Mouse (Mus musculus): ENCODE data around the gene Fut4. TPM values are rescaled to one million over a fixed set of nuclear protein-coding genes. Genes with fewer than 3 reads are reported as not detected.

The Fut4 gene
- polyA plus RNA-seq, 1 experiment: 0.15 TPM

- TF ChIP-seq CTCF (IDR thresholded peaks at IDR 0.05; ENCODE audit: extremely low read depth, insufficient read depth, low read length) (no peak), POLR2A (IDR thresholded peaks at IDR 0.05; ENCODE audit: extremely low read depth, insufficient read depth, low read length) (no peak)
- H3K4me3 ChIP-seq (ENCODE audit: insufficient read depth, low read length): no peak overlapping the region
- H3K4me1 ChIP-seq (ENCODE audit: control insufficient read depth, insufficient read depth, low read length): no peaks in the 10 kb centered on the region
- no peak overlapping the region for H3K27ac ChIP-seq (ENCODE audit: insufficient read depth, low read length)
Observed at GRCm38 (mm10) chr9:14728365-14728764, 23.8 kb downstream of the Fut4 start.

GRCm38 (mm10) chr9:14726629-14727028, 25.6 kb downstream of the Fut4 start:
- TF ChIP-seq POLR2A (IDR thresholded peaks at IDR 0.05; ENCODE audit: extremely low read depth, insufficient read depth, low read length) (no peak), CTCF (IDR thresholded peaks at IDR 0.05; ENCODE audit: extremely low read depth, insufficient read depth, low read length) (no peak)
- Histone ChIP-seq H3K4me3 (ENCODE audit: insufficient read depth, low read length) (no peak overlapping the region), H3K27ac (ENCODE audit: insufficient read depth, low read length) (no peak overlapping the region), H3K4me1 (ENCODE audit: control insufficient read depth, insufficient read depth, low read length) (no peaks in the 10 kb centered on the region)

GRCm38 (mm10) chr9:14726005-14726404, 26.2 kb downstream of the Fut4 start:
- H3K27ac ChIP-seq (ENCODE audit: insufficient read depth, low read length): no peak overlapping the region
- TF ChIP-seq CTCF (IDR thresholded peaks at IDR 0.05; ENCODE audit: extremely low read depth, insufficient read depth, low read length) (no peak), POLR2A (IDR thresholded peaks at IDR 0.05; ENCODE audit: extremely low read depth, insufficient read depth, low read length) (no peak)
- no peak overlapping the region for H3K4me3 ChIP-seq (ENCODE audit: insufficient read depth, low read length)
- no peaks in the 10 kb centered on the region for H3K4me1 ChIP-seq (ENCODE audit: control insufficient read depth, insufficient read depth, low read length)

- TF ChIP-seq POLR2A (IDR thresholded peaks at IDR 0.05; ENCODE audit: extremely low read depth, insufficient read depth, low read length): no peak
- TF ChIP-seq CTCF (IDR thresholded peaks at IDR 0.05; ENCODE audit: extremely low read depth, insufficient read depth, low read length): no peak
- Histone ChIP-seq H3K4me3 (ENCODE audit: insufficient read depth, low read length) (no peak overlapping the region), H3K27ac (ENCODE audit: insufficient read depth, low read length) (no peak overlapping the region), H3K4me1 (ENCODE audit: control insufficient read depth, insufficient read depth, low read length) (no peaks in the 10 kb centered on the region)
Observed at GRCm38 (mm10) chr9:14724755-14725420, 27.3 kb downstream of the Fut4 start.

GRCm38 (mm10) chr9:14721610-14722009, 30.6 kb downstream of the Fut4 start:
- H3K4me3 ChIP-seq (ENCODE audit: insufficient read depth, low read length): no peak overlapping the region
- H3K4me1 ChIP-seq (ENCODE audit: control insufficient read depth, insufficient read depth, low read length): peaks cover 1% of the 10 kb centered on the region; the same call in 1 of the 2 replicates
- TF ChIP-seq POLR2A (IDR thresholded peaks at IDR 0.05; ENCODE audit: extremely low read depth, insufficient read depth, low read length) (no peak), CTCF (IDR thresholded peaks at IDR 0.05; ENCODE audit: extremely low read depth, insufficient read depth, low read length) (no peak)
- no peak overlapping the region for H3K27ac ChIP-seq (ENCODE audit: insufficient read depth, low read length)

- peaks cover 1% of the 10 kb centered on the region; the same call in 1 of the 2 replicates for H3K4me1 ChIP-seq (ENCODE audit: control insufficient read depth, insufficient read depth, low read length)
- H3K4me3 ChIP-seq (ENCODE audit: insufficient read depth, low read length): no peak overlapping the region
- no peak overlapping the region for H3K27ac ChIP-seq (ENCODE audit: insufficient read depth, low read length)
- TF ChIP-seq CTCF (IDR thresholded peaks at IDR 0.05; ENCODE audit: extremely low read depth, insufficient read depth, low read length): no peak
- no peak for TF ChIP-seq POLR2A (IDR thresholded peaks at IDR 0.05; ENCODE audit: extremely low read depth, insufficient read depth, low read length)
Observed at GRCm38 (mm10) chr9:14720384-14720783, 31.8 kb downstream of the Fut4 start.

- H3K4me1 ChIP-seq (ENCODE audit: control insufficient read depth, insufficient read depth, low read length): peaks cover 1% of the 10 kb centered on the region; the same call in 1 of the 2 replicates
- no peak for TF ChIP-seq POLR2A (IDR thresholded peaks at IDR 0.05; ENCODE audit: extremely low read depth, insufficient read depth, low read length)
- no peak for TF ChIP-seq CTCF (IDR thresholded peaks at IDR 0.05; ENCODE audit: extremely low read depth, insufficient read depth, low read length)
- no peak overlapping the region for H3K4me3 ChIP-seq (ENCODE audit: insufficient read depth, low read length)
- no peak overlapping the region for H3K27ac ChIP-seq (ENCODE audit: insufficient read depth, low read length)
Observed at GRCm38 (mm10) chr9:14718332-14718691, 33.9 kb downstream of the Fut4 start.

GRCm38 (mm10) chr9:14717689-14718331, 34.4 kb downstream of the Fut4 start:
- Histone ChIP-seq H3K27ac (ENCODE audit: insufficient read depth, low read length) (no peak overlapping the region), H3K4me1 (ENCODE audit: control insufficient read depth, insufficient read depth, low read length) (peaks cover 1% of the 10 kb centered on the region; the same call in 1 of the 2 replicates), H3K4me3 (ENCODE audit: insufficient read depth, low read length) (no peak overlapping the region)
- TF ChIP-seq POLR2A (IDR thresholded peaks at IDR 0.05; ENCODE audit: extremely low read depth, insufficient read depth, low read length) (no peak), CTCF (IDR thresholded peaks at IDR 0.05; ENCODE audit: extremely low read depth, insufficient read depth, low read length) (no peak)

- no peak overlapping the region for H3K4me3 ChIP-seq (ENCODE audit: insufficient read depth, low read length)
Observed at GRCm38 (mm10) chr9:14715258-14715657, 36.9 kb downstream of the Fut4 start.

GRCm38 (mm10) chr9:14710910-14711309, 41.3 kb downstream of the Fut4 start:
- Histone ChIP-seq H3K4me1 (ENCODE audit: control insufficient read depth, insufficient read depth, low read length) (no peaks in the 10 kb centered on the region), H3K27ac (ENCODE audit: insufficient read depth, low read length) (no peak overlapping the region), H3K4me3 (ENCODE audit: insufficient read depth, low read length) (no peak overlapping the region)
- TF ChIP-seq POLR2A (IDR thresholded peaks at IDR 0.05; ENCODE audit: extremely low read depth, insufficient read depth, low read length) (no peak), CTCF (IDR thresholded peaks at IDR 0.05; ENCODE audit: extremely low read depth, insufficient read depth, low read length) (no peak)

More at GRCm38 (mm10) chr9:14715258-14715657, 36.9 kb downstream of the Fut4 start:
- Histone ChIP-seq H3K27ac (ENCODE audit: insufficient read depth, low read length) (no peak overlapping the region), H3K4me1 (ENCODE audit: control insufficient read depth, insufficient read depth, low read length) (peaks cover 1% of the 10 kb centered on the region; the same call in 1 of the 2 replicates)
- no peak for TF ChIP-seq CTCF (IDR thresholded peaks at IDR 0.05; ENCODE audit: extremely low read depth, insufficient read depth, low read length)
- no peak for TF ChIP-seq POLR2A (IDR thresholded peaks at IDR 0.05; ENCODE audit: extremely low read depth, insufficient read depth, low read length)

All from cortical plate, adult 2 months (tissue).